Mouse (Mus musculus) embryonic stem cell, embryonic (primary cell): ENCODE data around the gene Kdsr.

ENCODE experiments used
- CTCF ChIA-PET, 4 experiments: fragments of 300-600 bp in 2 of 4; fragments of 350-600 bp in 2 of 4; sonication (Branson Sonifier 250); formaldehyde crosslinking; loops; one replicate each; lab custom pipeline; 2022; ENCODE audit warnings: inconsistent platforms in 2 of 4; lab: Charles Lee
- POLR2A ChIA-PET, 4 experiments: fragments of 300-600 bp in 2 of 4; fragments of 350-600 bp in 2 of 4; sonication (Branson Sonifier 250); formaldehyde crosslinking; loops; one replicate each; lab custom pipeline; 2022; ENCODE audit warnings: antibody characterized with exemption in 4 of 4, inconsistent platforms in 1 of 4; lab: Charles Lee

Gene Kdsr

GRCm38 (mm10) chr1:106750656-106751055, 8.9 kb downstream of the Kdsr start:
- ChIA-PET POLR2A (interaction anchor here in 2 of 4 experiments (0.6 to 2.4 kb wide), 3 partner anchors 9 to 35 kb away, joined by 5 to 13 read pairs (median 9); partner anchors contain the start of gene Kdsr (in 2 of the 2)), CTCF (interaction anchor here in 1 of 4 experiments (0.6 kb wide), 1 partner anchor 12 kb away, joined by 3 read pairs; no protein-coding TSS in a partner anchor)

DNA sequence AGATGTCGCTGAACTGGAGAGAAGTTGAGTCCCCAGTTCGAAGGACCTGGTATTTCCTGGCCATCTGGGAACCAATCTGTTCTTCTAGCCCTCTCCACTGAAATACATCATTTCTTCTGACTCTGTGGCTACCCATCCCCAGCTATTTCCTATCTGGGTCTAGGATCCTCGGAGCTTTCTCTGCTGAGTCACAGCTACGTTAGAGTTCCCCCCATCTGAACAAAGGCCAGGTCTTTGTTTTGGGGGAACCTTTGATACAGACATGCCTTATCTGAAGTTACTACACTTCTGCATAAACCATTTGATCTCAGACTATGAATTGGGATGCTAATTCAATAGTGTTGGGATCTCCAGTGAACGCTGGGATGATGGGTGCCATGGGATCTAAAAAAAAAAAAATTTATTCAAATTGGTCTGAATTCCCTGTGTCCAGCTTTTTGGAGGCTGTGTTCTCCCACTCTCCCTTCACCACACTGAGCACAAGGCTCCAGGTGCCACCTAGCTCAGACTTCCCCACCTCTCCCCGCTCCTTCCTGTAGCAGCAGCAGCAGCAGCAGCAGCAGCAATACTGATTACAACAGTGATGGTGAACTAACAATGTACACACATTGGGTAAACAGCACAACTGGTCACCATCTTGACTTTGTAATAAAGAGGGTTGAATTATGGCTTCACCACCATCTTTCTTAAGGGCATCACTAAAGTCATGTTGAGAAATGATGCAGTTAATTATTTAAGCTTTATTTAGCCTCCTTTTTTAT, 10.8 kb downstream of the Kdsr start:
- ChIA-PET CTCF (no interaction called here), POLR2A (interaction anchor here in 3 of 4 experiments (0.5 to 2.9 kb wide), 4 partner anchors 10 to 234 kb away, joined by 4 to 28 read pairs (median 8); partner anchors contain the start of gene Kdsr (in 3 of the 3))

DNA sequence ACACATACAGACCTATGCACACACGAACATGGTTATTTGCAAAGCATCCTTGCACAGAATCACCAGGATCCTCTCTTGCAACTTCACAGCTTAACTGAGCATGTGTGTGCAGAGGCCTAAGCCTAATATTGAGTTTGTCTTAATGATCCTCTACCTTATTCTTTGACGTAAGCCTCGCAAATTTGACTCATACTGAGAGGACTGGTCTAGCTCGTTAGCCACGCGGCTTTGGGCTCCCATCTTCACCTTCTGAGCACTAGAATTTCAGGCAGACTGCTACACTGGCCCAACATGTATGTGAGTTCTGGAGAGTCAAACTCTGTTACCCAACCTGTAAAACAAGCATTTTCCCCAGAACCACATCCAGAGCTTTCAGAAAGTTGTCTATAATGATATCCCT, 16.5 kb downstream of the Kdsr start:
- CTCF ChIA-PET, result no interaction called here
- POLR2A ChIA-PET, result interaction anchor here in 1 of 4 experiments (1.7 kb wide), 1 partner anchor 17 kb away, joined by 6 read pairs; the partner anchor contains the start of gene Kdsr

- CTCF ChIA-PET, result no interaction called here
- POLR2A ChIA-PET, result interaction anchor here in 3 of 4 experiments (0.6 to 2.1 kb wide), 3 partner anchors 18 to 804 kb away, joined by 3 to 13 read pairs (median 9); partner anchors contain the start of gene Kdsr (in 2 of the 3)
Observed at GRCm38 (mm10) chr1:106740735-106741134, 18.8 kb downstream of the Kdsr start.

DNA sequence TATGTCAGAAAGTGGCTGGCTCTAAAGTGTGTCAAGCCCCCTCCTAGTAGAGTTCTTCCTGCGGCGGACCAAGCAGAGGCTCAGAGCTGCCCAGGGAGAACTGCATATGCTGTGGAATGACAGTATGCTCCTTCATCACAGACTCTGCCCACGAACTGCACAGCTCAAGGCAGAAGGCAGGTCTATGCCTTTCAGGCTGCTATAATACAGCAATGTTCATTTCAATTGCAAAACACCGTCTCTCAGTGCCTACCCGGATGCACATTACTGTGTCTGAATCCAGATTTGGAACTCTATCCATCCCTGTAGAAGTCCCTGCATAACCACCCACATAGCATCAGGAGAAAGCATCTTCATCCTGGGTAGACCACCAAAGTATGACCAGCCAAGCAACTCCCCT, 19.7 kb downstream of the Kdsr start:
- CTCF ChIA-PET, result interaction anchor here in 1 of 4 experiments (0.6 kb wide), 1 partner anchor 257 kb away, joined by 5 read pairs; no protein-coding TSS in a partner anchor
- POLR2A ChIA-PET, result interaction anchor here in 1 of 4 experiments (2.1 kb wide), 1 partner anchor 19 kb away, joined by 13 read pairs; the partner anchor contains the start of gene Kdsr

- CTCF ChIA-PET, result interaction anchor here in 2 of 4 experiments (0.5 to 1.4 kb wide), 5 partner anchors 9 to 337 kb away, joined by 3 to 6 read pairs (median 3); no protein-coding TSS in a partner anchor
- POLR2A ChIA-PET, result interaction anchor here in 3 of 4 experiments (0.6 to 1.7 kb wide), 4 partner anchors 9 to 325 kb away, joined by 3 to 7 read pairs (median 4); partner anchors contain the start of gene Kdsr (in 1 of the 3)
Observed at GRCm38 (mm10) chr1:106738092-106738491, 21.4 kb downstream of the Kdsr start.

DNA sequence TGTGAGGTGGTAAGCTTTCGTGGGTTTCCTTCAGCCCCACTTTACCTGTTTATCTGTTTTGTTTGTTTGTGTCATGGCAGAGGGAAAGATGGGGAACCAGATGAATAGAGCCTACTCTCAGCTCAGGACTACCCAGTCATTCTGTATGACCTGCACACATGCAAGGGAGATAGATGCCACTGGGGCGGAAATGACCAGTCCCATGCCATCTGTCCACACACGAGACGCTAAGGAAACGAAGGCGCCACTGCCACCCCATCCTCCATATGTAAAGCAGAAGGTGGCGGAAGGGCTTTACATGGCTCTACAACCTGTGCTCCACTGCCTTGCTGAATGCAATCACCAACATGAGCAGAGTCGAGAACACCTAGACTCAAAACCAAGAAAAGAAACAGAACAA, 23.3 kb downstream of the Kdsr start:
- POLR2A ChIA-PET, result interaction anchor here in 1 of 4 experiments (0.9 kb wide), 1 partner anchor 23 kb away, joined by 3 read pairs; the partner anchor contains the start of gene Kdsr
- CTCF ChIA-PET, result interaction anchor here in 2 of 4 experiments (0.6 to 1.4 kb wide), 3 partner anchors 32 to 191 kb away, joined by 4 to 10 read pairs (median 6); no protein-coding TSS in a partner anchor

GRCm38 (mm10) chr1:106735586-106735985, 23.9 kb downstream of the Kdsr start:
- ChIA-PET CTCF (interaction anchor here in 3 of 4 experiments (0.6 to 1.0 kb wide), 3 partner anchors 9 to 777 kb away, joined by 4 read pairs; no protein-coding TSS in a partner anchor), POLR2A (no interaction called here)

DNA sequence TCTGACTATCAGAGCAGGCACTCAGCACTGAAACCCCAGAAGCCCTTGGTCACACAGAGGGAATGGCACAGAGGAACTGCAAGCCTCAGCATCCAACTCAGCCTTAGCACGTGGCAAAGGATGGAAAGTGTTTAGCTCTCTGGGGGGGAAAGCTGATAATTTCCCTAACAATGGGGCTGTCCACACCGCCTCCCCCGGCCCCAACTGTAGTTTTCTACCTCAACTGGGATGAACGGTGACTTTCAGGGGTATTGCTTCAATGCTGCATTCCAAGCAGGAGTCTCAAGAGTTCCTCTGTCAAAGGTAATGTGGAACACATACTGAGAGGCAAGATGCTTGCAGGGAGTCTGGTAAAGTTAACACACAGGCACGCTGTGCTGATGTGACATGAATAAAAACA, 37.5 kb downstream of the Kdsr start:
- ChIA-PET CTCF (no interaction called here), POLR2A (no interaction called here)

DNA sequence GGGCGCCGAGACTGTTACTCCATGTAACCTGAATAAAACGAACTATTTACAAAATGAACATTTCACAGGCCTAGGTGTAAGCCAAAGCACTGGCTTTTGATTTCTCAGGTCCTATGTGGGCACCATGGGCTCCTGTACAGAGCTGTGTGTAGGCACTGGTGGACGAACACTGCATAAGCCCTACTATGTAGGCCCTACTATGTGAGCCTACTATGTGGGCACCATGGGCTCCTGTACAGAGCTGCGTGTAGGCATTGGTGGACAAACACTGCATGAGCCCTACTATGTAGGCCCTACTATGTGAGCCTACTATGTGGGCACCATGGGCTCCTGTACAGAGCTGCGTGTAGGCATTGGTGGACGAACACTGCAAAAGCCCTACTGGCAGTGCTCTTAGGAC, 41.8 kb downstream of the Kdsr start:
- ChIA-PET CTCF (interaction anchor here (0.6 to 2.2 kb wide), 5 partner anchors 170 to 293 kb away, joined by 3 to 9 read pairs (median 3); no protein-coding TSS in a partner anchor), POLR2A (interaction anchor here in 2 of 4 experiments (0.9 to 2.7 kb wide), 2 partner anchors 42 to 170 kb away, joined by 3 to 5 read pairs; partner anchors contain the start of gene Kdsr (in 1 of the 2))

DNA sequence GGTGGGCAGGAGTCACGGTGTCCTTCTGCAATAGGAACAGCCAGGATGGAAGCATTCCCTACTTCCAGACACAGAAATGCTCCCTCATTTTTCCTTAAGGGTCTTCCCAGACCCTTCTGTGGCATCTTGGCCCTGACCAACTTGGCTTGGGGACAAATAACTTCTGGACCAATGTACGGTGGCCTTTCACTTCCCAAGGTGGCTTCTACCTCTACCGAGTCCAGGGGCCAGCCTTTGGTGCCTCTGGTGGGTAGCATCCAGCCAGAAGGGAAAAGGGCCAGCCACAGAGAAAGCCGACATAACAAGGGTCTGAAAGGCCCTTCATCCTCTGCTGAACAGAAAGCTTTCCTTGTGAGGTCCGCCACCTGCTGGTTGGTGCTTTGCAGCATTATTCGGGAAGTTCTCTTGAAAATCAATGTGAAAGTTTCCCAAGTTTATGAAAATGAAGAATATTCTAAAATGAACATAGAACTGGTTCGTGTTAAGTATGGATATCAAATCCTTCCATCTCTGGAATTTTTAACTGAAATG, 42.4 kb downstream of the Kdsr start:
- POLR2A ChIA-PET, result interaction anchor here in 2 of 4 experiments (0.9 to 2.7 kb wide), 2 partner anchors 42 to 170 kb away, joined by 3 to 5 read pairs; partner anchors contain the start of gene Kdsr (in 1 of the 2)

DNA sequence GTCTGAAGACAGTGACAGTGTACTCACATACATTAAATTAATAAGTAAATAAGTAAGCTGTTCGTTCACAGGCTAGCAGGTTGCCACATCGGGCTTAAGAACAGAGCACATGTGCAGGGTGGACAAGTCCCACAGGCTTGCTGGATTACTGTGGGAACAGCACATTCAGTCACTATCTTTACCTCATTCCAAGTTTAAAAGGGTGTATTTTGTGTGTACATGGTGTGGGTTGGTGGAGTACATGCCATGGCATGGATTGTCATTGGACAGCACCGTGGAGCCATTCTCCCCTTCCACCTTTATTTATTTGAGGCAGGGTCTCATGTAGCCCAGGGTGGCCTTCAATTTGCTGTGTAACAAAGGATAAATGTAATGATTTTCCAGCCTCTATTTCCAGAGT, 43.4 kb downstream of the Kdsr start:
- POLR2A ChIA-PET, result interaction anchor here in 1 of 4 experiments (2.7 kb wide), 1 partner anchor 43 kb away, joined by 5 read pairs; the partner anchor contains the start of gene Kdsr
- CTCF ChIA-PET, result interaction anchor here in 3 of 4 experiments (0.5 to 2.2 kb wide), 3 partner anchors 22 to 291 kb away, joined by 4 to 9 read pairs (median 5); no protein-coding TSS in a partner anchor

More for the DNA sequence above, 42.4 kb downstream of the Kdsr start:
- CTCF ChIA-PET, result interaction anchor here (0.5 to 2.2 kb wide), 7 partner anchors 10 to 813 kb away, joined by 3 to 9 read pairs (median 3); no protein-coding TSS in a partner anchor

DNA sequence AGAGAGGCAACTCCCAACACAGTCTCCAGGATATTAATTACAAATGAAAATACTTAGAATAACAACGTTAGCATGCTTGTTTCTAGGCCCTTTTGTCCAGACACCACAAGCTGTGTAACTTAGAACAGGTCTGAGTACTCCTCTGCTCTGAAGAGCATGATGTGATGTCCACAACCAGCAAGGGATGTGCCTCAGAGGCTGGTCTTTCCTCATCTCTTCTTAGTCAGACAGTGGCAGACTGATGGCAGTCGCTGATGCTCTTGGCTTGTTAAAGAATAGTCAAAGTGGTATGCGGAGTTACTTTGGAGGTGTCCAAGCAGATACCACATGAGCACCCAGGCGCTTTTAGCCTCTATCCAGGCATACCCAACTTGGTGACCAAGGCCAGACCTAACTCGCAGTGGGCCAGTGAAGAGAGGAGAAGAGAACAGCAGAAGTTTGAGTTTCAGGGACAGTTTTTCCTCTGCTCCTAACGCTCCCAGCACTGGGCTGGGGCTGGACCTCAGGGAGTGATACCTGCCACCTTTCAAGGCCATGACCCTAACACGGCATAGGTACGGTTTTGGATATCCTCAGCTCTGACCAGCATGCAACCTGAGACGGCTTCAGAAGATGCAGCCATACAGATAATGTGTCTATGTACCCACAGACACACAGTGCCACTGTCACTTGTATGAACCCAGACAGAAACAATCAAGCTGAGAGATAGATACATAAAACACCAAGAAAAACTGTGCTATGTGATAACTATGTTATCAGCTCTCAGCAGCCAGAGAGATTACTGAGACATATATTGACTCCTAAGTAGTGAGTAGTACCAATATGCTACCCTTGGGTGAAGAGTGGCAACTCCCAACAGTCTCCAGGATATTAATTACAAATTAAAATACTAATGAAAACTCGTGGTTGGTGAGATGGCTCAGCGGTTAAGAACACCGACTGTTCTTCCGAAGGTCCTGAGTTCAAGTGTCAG, 44.1 kb downstream of the Kdsr start:
- ChIA-PET CTCF (interaction anchor here in 1 of 4 experiments (0.7 kb wide), 1 partner anchor 289 kb away, joined by 3 read pairs; no protein-coding TSS in a partner anchor), POLR2A (interaction anchor here in 1 of 4 experiments (1.2 kb wide), 1 partner anchor 44 kb away, joined by 6 read pairs; the partner anchor contains the start of gene Kdsr)

DNA sequence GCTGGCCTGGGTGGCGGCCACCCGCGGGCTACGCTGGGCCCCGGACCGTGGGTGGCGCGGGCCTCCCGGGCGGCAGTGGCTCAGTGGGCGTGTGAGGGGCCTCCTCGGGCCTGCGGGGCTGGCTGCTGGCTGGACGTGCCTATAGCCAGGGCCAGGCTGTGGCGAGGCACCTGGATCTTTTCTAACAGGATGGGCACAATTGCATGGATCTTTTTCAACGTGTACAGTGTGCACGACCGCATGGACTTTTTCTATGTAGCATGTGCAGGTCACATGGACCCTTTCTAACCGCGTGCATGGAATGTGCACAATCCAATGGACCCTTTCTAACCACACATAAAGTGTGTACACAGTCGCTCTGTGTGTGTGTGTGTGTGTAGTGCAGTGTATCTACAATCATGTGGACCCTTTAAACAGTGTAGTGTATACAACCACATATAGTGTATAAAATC, 45.0 kb downstream of the Kdsr start:
- POLR2A ChIA-PET, result interaction anchor here in 1 of 4 experiments (1.2 kb wide), 1 partner anchor 45 kb away, joined by 6 read pairs; the partner anchor contains the start of gene Kdsr
- CTCF ChIA-PET, result no interaction called here

DNA sequence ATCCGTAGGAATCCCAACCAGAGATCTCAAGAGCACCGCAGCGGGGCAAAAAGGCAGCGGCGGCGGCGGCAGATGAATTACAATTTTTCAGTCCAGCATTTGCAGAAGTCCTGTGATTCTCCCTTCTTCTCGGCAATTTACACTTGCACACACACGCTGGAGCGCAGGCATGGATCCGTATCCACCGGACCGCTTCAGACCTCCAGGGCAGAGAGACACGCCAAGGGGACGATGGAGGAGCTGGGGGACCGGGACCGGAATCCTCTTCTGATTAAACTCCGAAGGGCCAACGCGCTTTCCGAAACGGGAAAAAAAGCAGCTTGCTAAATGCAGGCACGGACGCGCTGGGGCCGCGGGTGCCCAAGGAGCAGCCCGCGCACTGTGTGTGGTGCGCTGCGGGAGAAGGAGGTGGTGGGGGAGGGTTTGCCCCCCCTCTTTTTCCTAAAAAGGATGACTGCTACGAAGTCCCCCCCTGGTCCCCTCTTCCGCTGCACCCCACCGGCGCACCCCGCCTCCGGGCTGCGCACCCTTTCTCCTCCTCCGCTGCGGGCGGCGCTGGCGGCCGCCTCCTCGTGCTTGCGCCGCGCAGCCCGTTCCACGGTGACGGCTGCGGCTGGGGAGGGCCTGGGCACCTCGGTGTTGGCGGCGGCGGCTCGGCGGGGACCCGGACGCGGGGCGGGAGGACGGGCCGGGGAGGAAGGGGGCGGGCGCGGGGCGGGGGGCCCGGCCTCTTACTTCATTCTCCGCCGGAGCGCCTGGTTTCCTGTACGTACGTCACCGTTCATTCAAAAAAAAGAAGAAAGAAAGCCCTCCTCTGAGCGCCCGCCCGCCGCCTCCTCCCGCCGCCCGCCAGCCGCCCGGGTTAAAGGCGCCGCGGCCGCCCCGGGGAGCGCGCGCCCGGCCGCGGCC, 45.7 kb downstream of the Kdsr start, which contains the start of gene Bcl2:
Bcl2 (minus strand) TSS at position 654 of the 909 bp plus-strand sequence.
- POLR2A ChIA-PET, result interaction anchor here in 1 of 4 experiments (1.2 to 2.1 kb wide), 3 partner anchors 45 to 158 kb away, joined by 4 to 11 read pairs (median 6); partner anchors contain the start of gene Kdsr

DNA sequence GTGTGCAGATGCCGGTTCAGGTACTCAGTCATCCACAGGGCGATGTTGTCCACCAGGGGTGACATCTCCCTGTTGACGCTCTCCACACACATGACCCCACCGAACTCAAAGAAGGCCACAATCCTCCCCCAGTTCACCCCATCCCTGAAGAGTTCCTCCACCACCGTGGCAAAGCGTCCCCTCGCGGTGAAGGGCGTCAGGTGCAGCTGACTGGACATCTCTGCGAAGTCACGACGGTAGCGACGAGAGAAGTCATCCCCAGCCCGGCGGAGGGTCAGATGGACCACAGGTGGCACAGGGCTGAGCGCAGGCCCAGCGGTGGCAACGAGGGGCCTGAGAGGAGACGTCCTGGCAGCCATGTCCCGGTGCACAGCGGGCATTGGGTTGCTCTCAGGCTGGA, 47.2 kb downstream of the Kdsr start:
- CTCF ChIA-PET, result interaction anchor here (0.6 to 1.2 kb wide), 9 partner anchors 16 to 1119 kb away, joined by 3 to 8 read pairs (median 4); no protein-coding TSS in a partner anchor
- POLR2A ChIA-PET, result interaction anchor here in 1 of 4 experiments (0.7 to 2.1 kb wide), 5 partner anchors 9 to 286 kb away, joined by 4 to 11 read pairs (median 5); partner anchors contain the start of gene Kdsr

More for the DNA sequence above, 45.7 kb downstream of the Kdsr start, which contains the start of gene Bcl2:
- CTCF ChIA-PET, result no interaction called here
